Mouse (Mus musculus): ENCODE data around the gene Mphosph10.

Gene Mphosph10

GRCm38 (mm10) chr7:64351087-64351486 is 41.0 kb downstream of the Mphosph10 start:
- DNase-seq (ENCODE audit: extremely low spot score), result no peak

- no peak for DNase-seq (ENCODE audit: extremely low spot score)
These were observed 42.8 kb downstream of the Mphosph10 start for GRCm38 (mm10) chr7:64349147-64349861.

- no peak for DNase-seq (ENCODE audit: extremely low spot score)
These were observed 44.3 kb downstream of the Mphosph10 start for GRCm38 (mm10) chr7:64347813-64348212.

DNA sequence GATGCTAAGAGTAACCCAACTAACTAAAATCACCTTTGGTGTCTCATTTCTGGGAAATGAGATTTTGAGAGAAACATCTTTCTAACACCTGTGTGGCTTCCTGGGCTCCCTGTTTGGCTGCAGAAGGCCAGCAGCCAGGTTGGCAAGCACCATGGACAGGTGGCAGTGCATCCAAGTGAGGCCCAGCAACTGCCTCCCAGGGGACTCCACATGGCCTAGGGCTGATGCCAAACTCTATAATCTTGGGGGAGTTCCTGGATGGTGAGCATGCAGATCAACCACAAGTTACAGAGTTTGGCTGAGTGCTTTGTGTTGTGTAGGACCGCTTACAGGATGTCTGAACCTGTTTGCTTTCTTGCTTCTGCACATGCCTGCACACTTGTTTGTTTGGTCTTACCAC is 59.4 kb downstream of the Mphosph10 start:
- DNase-seq (ENCODE audit: extremely low spot score), result no peak

GRCm38 (mm10) chr7:64331309-64331708 is 60.8 kb downstream of the Mphosph10 start:
- no peak for DNase-seq (ENCODE audit: extremely low spot score)

DNA sequence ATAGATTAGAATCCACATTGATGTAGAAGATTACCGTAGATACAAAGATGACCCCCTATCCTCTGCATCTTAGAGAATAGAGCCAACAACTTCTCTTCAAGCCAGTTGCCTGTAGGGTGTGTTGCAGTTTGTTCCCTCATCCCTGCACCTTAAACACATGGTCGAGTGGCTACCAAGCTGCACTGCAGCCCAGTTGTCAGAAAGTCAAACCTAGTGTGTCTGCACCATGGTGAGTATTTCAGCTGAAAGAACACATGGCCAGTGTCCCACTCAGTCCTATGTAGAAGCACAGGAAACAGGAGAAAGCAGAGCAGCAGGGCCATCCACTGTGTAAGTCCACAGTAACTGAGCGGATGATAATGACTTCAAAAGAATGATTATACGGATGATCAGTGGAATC is 64.6 kb downstream of the Mphosph10 start:
- DNase-seq (ENCODE audit: extremely low spot score), result no peak

- peak; percentile 71 for DNase-seq (ENCODE audit: extremely low spot score)
These were observed 65.2 kb downstream of the Mphosph10 start for GRCm38 (mm10) chr7:64326892-64327291.
